Mouse (Mus musculus) layer of hippocampus, adult 9-11 months (tissue): ENCODE measurements at regions not wholly inside any gene's neighbourhood (a gene's known extent, or its start where the extent isn't known, plus 50 kb on each side); places are given as distances from the start of the nearest gene placed in this dataset.

Experiments
- DNase-seq: peaks from one replicate; pipeline ENCODE4 v3.0.0; 2022

- DNase-seq, result no peak
Observed at GRCm38 (mm10) chr15:24275100-24275499, 1138.5 kb downstream of the Basp1 start.

- no peak for DNase-seq
Observed at GRCm38 (mm10) chr15:24267360-24267759, 1146.2 kb downstream of the Basp1 start.
